Mouse (Mus musculus) bone marrow macrophage, adult 2 months (primary cell): ENCODE data around the gene Pcdh9.

ENCODE experiments used
- CTCF ChIP-seq: IDR thresholded peaks from 2 replicates; pipeline ENCODE4 v1.5.1; 2012; ENCODE audit warnings: low read depth, mild to moderate bottlenecking, low read length, moderate library complexity
- POLR2A ChIP-seq: IDR thresholded peaks from 2 replicates; pipeline ENCODE4 v1.6.1; 2012; ENCODE audit warnings: mild to moderate bottlenecking, low read depth, low read length, borderline replicate concordance

DNA sequence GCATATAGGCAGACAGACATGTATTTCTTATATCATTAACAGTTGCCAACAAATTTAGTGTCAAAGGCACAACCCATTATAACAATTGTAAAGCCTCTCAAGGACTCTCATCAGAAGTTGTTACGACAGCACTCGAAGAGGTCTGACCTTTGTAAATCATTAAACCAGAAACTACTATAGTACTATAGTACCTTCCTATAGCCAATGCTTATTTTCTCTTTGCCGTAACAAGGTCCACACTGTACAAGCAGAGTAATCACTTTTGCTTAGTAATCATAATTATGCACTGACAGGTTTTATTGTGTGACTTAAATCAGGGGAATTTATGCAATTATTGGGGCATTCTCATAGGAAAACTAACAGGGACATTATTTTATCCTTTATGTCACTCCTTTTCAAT, 606.5 kb downstream of the Pcdh9 start:
- TF ChIP-seq CTCF (no peak), POLR2A (no peak)
